Mouse (Mus musculus): ENCODE results near the gene Nhsl2. TPM values are rescaled to one million over a fixed set of nuclear protein-coding genes. Genes with fewer than 3 reads are reported as not detected.

Gene Nhsl2
- total RNA-seq, 1 experiment, result 1.1 TPM

GRCm38 (mm10) chrX:102071517-102071916 is 222.3 kb downstream of the Nhsl2 start:
- Histone ChIP-seq H3K4me1 (ENCODE audit: control insufficient read depth in 2 of 2, insufficient read depth in 2 of 2, low read length in 2 of 2, poor library complexity in 1 of 2) (0 out of 4 replicates have a peak, but pooled peaks cover 0 to 3% of the 10 kb centered on the region in 2 experiments), H3K36me3 (ENCODE audit: control insufficient read depth, insufficient read depth, low read length, poor library complexity, severe bottlenecking) (no peaks in the 10 kb centered on the region), H3K9ac (ENCODE audit: insufficient read depth, low read depth, low read length, poor library complexity, severe bottlenecking) (no peak overlapping the region), H3K9me3 (ENCODE audit: control insufficient read depth, insufficient read depth, low read depth, low read length) (no peaks in the 10 kb centered on the region), H3K4me3 (ENCODE audit: insufficient read depth in 1 of 2, low read depth in 1 of 2, low read length in 2 of 2, poor library complexity in 1 of 2, severe bottlenecking in 1 of 2) (peak overlapping the region; percentile 52 to 66; a peak in 3 of 4 replicates), H3K27ac (ENCODE audit: insufficient read depth, low read depth, low read length, poor library complexity, severe bottlenecking) (no peak overlapping the region)
- no peak for DNase-seq (ENCODE audit: low read depth, low spot score)
- no peak for TF ChIP-seq MAFK (IDR thresholded peaks at IDR 0.05; ENCODE audit: insufficient read depth, low read depth, low read length)
- TF ChIP-seq HCFC1 (IDR thresholded peaks at IDR 0.05; ENCODE audit: borderline replicate concordance, insufficient read depth, low read length), result no peak
- no peak for TF ChIP-seq ZC3H11A (IDR thresholded peaks at IDR 0.05; ENCODE audit: borderline replicate concordance, low read depth, low read length)
- TF ChIP-seq CHD2 (IDR thresholded peaks at IDR 0.05; ENCODE audit: low read depth, low read length), result no peak
- no peak for TF ChIP-seq ZNF384 (IDR thresholded peaks at IDR 0.05; ENCODE audit: low read depth, low read length)
- in situ Hi-C loops (cut with MboI; ENCODE audit: low sequenced_read_pairs in 2 of 2, unreplicated experiment in 2 of 2), result no loop called here

- H3K27ac ChIP-seq (ENCODE audit: insufficient read depth, low read depth, low read length, poor library complexity, severe bottlenecking), result no peak overlapping the region
- H3K4me1 ChIP-seq (ENCODE audit: control insufficient read depth in 2 of 2, insufficient read depth in 2 of 2, low read length in 2 of 2, poor library complexity in 1 of 2), result 0 out of 4 replicates have a peak, but pooled peaks cover 0 to 3% of the 10 kb centered on the region in 2 experiments
- no peaks in the 10 kb centered on the region for H3K9me3 ChIP-seq (ENCODE audit: control insufficient read depth, insufficient read depth, low read depth, low read length)
- H3K9ac ChIP-seq (ENCODE audit: insufficient read depth, low read depth, low read length, poor library complexity, severe bottlenecking), result no peak overlapping the region
- in situ Hi-C loops (cut with MboI; ENCODE audit: low sequenced_read_pairs in 2 of 2, unreplicated experiment in 2 of 2), result no loop called here
- DNase-seq (ENCODE audit: low read depth, low spot score), result no peak
- TF ChIP-seq CHD2 (IDR thresholded peaks at IDR 0.05; ENCODE audit: low read depth, low read length) (no peak), MAFK (IDR thresholded peaks at IDR 0.05; ENCODE audit: insufficient read depth, low read depth, low read length) (no peak), ZC3H11A (IDR thresholded peaks at IDR 0.05; ENCODE audit: borderline replicate concordance, low read depth, low read length) (no peak), HCFC1 (IDR thresholded peaks at IDR 0.05; ENCODE audit: borderline replicate concordance, insufficient read depth, low read length) (no peak), ZNF384 (IDR thresholded peaks at IDR 0.05; ENCODE audit: low read depth, low read length) (no peak)
- no peak overlapping the region for H3K4me3 ChIP-seq (ENCODE audit: insufficient read depth in 1 of 2, low read depth in 1 of 2, low read length in 2 of 2, poor library complexity in 1 of 2, severe bottlenecking in 1 of 2)
- H3K36me3 ChIP-seq (ENCODE audit: control insufficient read depth, insufficient read depth, low read length, poor library complexity, severe bottlenecking), result no peaks in the 10 kb centered on the region
These were observed 224.6 kb downstream of the Nhsl2 start for GRCm38 (mm10) chrX:102073605-102074325.

GRCm38 (mm10) chrX:102074435-102074834 is 225.2 kb downstream of the Nhsl2 start:
- H3K36me3 ChIP-seq (ENCODE audit: control insufficient read depth, insufficient read depth, low read length, poor library complexity, severe bottlenecking), result no peaks in the 10 kb centered on the region
- in situ Hi-C loops (cut with MboI; ENCODE audit: low sequenced_read_pairs in 2 of 2, unreplicated experiment in 2 of 2), result no loop called here
- H3K9ac ChIP-seq (ENCODE audit: insufficient read depth, low read depth, low read length, poor library complexity, severe bottlenecking), result no peak overlapping the region
- H3K4me3 ChIP-seq (ENCODE audit: insufficient read depth in 1 of 2, low read depth in 1 of 2, low read length in 2 of 2, poor library complexity in 1 of 2, severe bottlenecking in 1 of 2), result no peak overlapping the region
- H3K27ac ChIP-seq (ENCODE audit: insufficient read depth, low read depth, low read length, poor library complexity, severe bottlenecking), result no peak overlapping the region
- 0 out of 4 replicates have a peak, but pooled peaks cover 0 to 3% of the 10 kb centered on the region in 2 experiments for H3K4me1 ChIP-seq (ENCODE audit: control insufficient read depth in 2 of 2, insufficient read depth in 2 of 2, low read length in 2 of 2, poor library complexity in 1 of 2)
- H3K9me3 ChIP-seq (ENCODE audit: control insufficient read depth, insufficient read depth, low read depth, low read length), result no peaks in the 10 kb centered on the region
- no peak for TF ChIP-seq CHD2 (IDR thresholded peaks at IDR 0.05; ENCODE audit: low read depth, low read length)
- TF ChIP-seq ZC3H11A (IDR thresholded peaks at IDR 0.05; ENCODE audit: borderline replicate concordance, low read depth, low read length), result no peak
- no peak for TF ChIP-seq ZNF384 (IDR thresholded peaks at IDR 0.05; ENCODE audit: low read depth, low read length)
- no peak for TF ChIP-seq HCFC1 (IDR thresholded peaks at IDR 0.05; ENCODE audit: borderline replicate concordance, insufficient read depth, low read length)
- no peak for TF ChIP-seq MAFK (IDR thresholded peaks at IDR 0.05; ENCODE audit: insufficient read depth, low read depth, low read length)
- DNase-seq (ENCODE audit: low read depth, low spot score), result no peak

- Histone ChIP-seq H3K4me3 (ENCODE audit: insufficient read depth in 1 of 2, low read depth in 1 of 2, low read length in 2 of 2, poor library complexity in 1 of 2, severe bottlenecking in 1 of 2) (no peak overlapping the region), H3K9me3 (ENCODE audit: control insufficient read depth, insufficient read depth, low read depth, low read length) (no peaks in the 10 kb centered on the region), H3K9ac (ENCODE audit: insufficient read depth, low read depth, low read length, poor library complexity, severe bottlenecking) (no peak overlapping the region), H3K4me1 (ENCODE audit: control insufficient read depth in 2 of 2, insufficient read depth in 2 of 2, low read length in 2 of 2, poor library complexity in 1 of 2) (0 out of 4 replicates have a peak, but pooled peaks cover 0 to 3% of the 10 kb centered on the region in 2 experiments), H3K36me3 (ENCODE audit: control insufficient read depth, insufficient read depth, low read length, poor library complexity, severe bottlenecking) (no peaks in the 10 kb centered on the region), H3K27ac (ENCODE audit: insufficient read depth, low read depth, low read length, poor library complexity, severe bottlenecking) (no peak overlapping the region)
- no peak for TF ChIP-seq ZNF384 (IDR thresholded peaks at IDR 0.05; ENCODE audit: low read depth, low read length)
- no peak for TF ChIP-seq MAFK (IDR thresholded peaks at IDR 0.05; ENCODE audit: insufficient read depth, low read depth, low read length)
- TF ChIP-seq CHD2 (IDR thresholded peaks at IDR 0.05; ENCODE audit: low read depth, low read length), result no peak
- no peak for TF ChIP-seq HCFC1 (IDR thresholded peaks at IDR 0.05; ENCODE audit: borderline replicate concordance, insufficient read depth, low read length)
- no peak for TF ChIP-seq ZC3H11A (IDR thresholded peaks at IDR 0.05; ENCODE audit: borderline replicate concordance, low read depth, low read length)
- in situ Hi-C loops (cut with MboI; ENCODE audit: low sequenced_read_pairs in 2 of 2, unreplicated experiment in 2 of 2), result no loop called here
- DNase-seq (ENCODE audit: low read depth, low spot score), result no peak
These were observed 226.0 kb downstream of the Nhsl2 start for GRCm38 (mm10) chrX:102075158-102075557.
